Mouse (Mus musculus) CH12F3 (cell line): Measurements from ENCODE around the gene Rbm38.

Experiments
- in situ Hi-C: fragments of 300-500 bp; cut with MboI; formaldehyde crosslinking; loops from 2 replicates; pipeline ENCODE4 v1.14.3; 2020; ENCODE audit warnings: low sequenced_read_pairs

Gene Rbm38

GRCm38 (mm10) chr2:173030591-173031338 is 10.5 kb downstream of the Rbm38 start:
- in situ Hi-C loops, result no loop called here

GRCm38 (mm10) chr2:173033531-173033930 is 13.2 kb downstream of the Rbm38 start:
- in situ Hi-C loops, result no loop called here

GRCm38 (mm10) chr2:173034998-173035397 is 14.7 kb downstream of the Rbm38 start:
- in situ Hi-C loops, result no loop called here

GRCm38 (mm10) chr2:173035653-173036052 is 15.4 kb downstream of the Rbm38 start:
- in situ Hi-C loops, result no loop called here

- in situ Hi-C loops, result no loop called here
These were observed 15.8 kb downstream of the Rbm38 start for GRCm38 (mm10) chr2:173036055-173036454.

DNA sequence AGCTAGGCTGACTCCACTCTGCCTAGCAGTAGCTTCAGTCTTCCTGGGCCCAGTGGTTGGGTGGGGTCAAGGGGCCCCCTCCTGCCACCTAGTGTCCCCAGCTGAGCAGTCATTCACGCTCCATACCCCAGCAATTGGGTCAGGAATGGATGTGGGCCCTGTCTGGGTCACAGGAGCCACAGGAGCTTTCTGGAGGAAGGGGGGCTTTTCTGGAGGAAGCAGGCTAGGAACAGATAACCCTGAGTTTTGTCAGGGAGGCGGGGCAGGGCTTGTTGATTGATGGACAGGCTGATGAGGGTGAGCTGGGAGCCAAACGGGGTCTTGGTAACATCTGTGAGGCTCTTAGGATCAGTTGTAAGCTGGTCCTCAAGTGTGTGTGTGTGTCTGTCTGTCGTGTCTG is 16.3 kb downstream of the Rbm38 start:
- in situ Hi-C loops, result no loop called here

- in situ Hi-C loops, result no loop called here
These were observed 17.0 kb downstream of the Rbm38 start for GRCm38 (mm10) chr2:173037347-173037746.

- in situ Hi-C loops, result no loop called here
These were observed 17.7 kb downstream of the Rbm38 start for GRCm38 (mm10) chr2:173037827-173038607.

- in situ Hi-C loops, result no loop called here
These were observed 18.7 kb downstream of the Rbm38 start for GRCm38 (mm10) chr2:173039041-173039440.

DNA sequence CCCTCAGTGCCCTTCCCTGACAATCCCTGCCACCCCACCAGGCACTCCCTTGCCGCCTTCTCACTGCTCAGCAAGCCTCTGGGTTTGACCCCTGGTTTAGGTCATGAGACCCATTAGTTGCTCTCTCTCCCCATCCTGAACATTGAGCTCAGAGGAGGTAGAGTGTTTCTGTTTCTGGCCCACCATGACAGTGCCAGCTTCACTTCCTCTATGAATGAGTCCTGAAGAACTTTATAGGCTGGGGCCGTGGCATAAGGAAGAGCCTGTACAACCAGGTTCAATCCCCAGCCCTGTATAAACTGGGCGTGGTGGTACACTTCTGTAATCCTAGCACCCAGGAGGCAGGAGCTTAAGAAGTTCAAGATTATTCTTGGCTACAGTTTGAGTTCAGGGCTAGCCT is 20.5 kb downstream of the Rbm38 start:
- in situ Hi-C loops, result no loop called here

DNA sequence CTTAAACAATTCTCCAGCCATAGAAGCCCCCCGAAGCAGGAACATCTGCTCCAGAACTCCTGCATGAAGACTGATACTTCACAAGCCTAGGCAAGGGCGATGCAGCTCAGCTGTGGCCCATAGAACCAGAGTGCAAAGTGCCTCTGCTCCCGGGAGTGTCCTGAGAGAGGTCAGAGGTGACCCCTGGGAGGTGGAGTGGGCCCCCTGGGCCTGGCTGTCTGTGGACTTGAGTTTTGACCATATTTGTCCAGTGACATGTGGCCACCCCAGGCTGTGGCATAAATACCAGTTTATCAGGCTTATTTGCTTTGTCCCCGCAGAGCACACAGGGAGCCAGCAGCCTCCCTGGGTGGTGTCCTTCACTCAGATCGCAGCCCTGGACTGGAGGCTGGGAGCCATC is 20.9 kb downstream of the Rbm38 start:
- in situ Hi-C loops, result no loop called here

GRCm38 (mm10) chr2:173041893-173042292 is 21.6 kb downstream of the Rbm38 start:
- in situ Hi-C loops, result no loop called here

DNA sequence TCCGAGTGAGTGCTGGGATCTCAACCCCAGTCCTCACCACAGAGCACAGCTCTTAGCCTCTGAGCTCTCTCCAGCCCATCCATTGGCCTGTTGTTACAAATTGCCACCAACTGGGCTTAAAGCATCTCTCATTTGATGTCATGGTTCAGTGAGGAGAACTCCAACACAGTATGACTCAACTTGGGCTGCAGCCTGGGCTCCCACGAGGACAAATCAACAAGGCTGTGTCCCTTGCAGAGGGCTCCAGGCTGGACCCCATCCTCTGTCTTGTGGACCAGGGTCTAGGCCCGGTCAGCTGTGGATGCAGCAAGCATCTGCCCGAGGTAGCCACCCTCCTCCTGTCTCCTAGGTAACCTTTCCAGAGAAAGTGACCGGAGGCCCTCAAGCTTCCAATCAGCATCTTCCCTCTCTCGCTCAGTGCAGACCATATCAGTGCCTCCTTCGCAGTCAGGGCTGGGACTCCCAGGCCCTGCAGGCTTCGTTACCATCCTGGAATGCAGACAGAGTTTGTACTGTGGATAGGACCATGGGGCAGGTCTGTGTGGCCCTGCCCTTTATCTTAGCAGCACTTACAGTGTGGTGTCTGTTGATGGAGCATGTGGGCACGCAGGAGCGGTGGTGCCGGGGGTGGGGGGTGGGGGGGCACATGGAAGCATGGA is 22.3 kb downstream of the Rbm38 start:
- in situ Hi-C loops, result no loop called here

DNA sequence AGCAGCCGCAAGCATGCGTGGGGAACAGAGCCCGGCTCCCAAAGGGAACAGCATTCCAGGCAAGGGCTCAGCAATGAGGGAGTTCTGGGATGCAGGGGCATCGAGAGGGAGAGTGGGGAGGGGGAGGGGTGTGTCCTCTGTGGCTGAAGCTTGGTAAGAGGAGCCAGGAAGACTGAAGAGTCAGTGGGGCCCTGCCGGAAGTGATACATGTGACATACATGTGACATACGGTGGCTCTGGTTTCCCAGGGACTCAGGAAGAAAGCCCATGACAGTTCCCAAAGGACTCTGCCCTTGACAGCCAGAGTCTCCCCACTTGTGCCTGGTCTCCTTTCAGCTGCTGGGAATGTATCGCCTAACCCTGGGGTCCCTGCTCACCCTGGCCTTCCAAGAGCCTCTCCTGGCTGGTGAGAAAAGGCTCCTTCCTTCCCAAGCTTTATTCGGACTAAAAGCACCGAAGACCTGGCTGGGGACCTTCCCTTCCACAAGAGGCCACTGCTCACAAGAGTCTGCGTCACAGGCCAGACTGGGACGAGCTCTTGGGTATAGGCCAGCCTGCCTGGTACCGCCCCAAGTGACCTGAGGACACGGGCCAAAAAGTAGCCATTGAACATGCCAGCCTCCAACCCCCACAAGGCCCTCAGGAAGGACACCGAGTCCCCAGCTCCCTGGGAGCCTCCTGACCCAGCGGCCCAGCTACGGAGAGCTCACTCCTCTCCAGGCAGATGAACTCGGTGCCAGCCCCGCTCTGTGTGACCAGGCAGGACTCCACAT is 24.1 kb downstream of the Rbm38 start:
- in situ Hi-C loops, result no loop called here

- in situ Hi-C loops, result no loop called here
These were observed 26.4 kb downstream of the Rbm38 start for GRCm38 (mm10) chr2:173046582-173047297.

- in situ Hi-C loops, result no loop called here
These were observed 27.2 kb downstream of the Rbm38 start for GRCm38 (mm10) chr2:173047471-173047870.

DNA sequence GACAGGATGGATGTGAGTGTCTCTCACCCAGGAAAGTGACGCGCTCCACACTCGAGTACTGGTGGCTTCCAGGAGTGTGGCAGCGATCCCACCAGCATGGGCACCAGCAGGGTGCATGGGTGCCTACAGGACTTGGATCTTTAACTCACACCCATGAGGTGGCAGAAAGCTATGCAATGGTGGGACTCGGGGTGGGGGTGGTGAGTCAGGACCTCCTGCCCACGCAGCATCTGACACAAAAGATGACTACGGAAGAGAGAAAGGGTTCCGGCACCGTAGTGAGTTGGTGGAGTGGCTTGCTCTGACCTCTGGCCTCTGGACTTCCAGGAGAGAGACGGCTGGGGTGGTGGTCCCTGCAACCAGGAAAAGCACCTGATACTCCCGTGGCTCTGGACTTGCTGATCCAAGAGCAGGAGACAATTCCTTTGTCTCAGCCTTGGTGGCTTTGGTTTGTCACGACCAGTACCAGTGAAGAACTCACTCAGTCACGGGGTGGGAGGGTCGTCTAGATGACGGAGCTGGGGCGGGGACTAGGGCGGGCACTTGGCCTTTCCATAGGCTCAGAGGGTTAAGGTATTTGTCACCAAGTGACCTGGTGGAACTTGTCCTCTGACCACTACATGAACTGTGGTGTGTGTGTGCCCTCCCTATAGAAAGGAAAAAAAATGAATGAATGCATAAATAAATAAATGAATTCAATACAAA is 27.9 kb downstream of the Rbm38 start:
- in situ Hi-C loops, result no loop called here

DNA sequence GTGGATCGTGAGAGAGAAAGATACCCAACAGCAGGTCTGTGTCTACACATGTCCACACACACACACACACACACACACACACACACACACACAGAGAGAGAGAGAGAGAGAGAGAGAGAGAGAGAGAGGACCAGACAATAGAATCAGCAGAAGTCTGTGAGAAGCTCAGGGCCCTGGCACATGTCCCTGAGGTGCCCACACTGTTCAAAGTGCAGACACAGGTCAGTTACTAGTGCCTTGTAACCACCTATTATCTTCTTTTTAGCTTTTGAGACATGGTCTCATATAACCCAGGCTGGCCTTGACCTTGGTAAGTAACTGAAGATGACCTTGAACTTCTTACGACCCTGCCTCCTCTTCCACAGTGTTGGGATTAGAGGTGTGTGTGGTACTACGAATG is 28.9 kb downstream of the Rbm38 start:
- in situ Hi-C loops, result no loop called here

DNA sequence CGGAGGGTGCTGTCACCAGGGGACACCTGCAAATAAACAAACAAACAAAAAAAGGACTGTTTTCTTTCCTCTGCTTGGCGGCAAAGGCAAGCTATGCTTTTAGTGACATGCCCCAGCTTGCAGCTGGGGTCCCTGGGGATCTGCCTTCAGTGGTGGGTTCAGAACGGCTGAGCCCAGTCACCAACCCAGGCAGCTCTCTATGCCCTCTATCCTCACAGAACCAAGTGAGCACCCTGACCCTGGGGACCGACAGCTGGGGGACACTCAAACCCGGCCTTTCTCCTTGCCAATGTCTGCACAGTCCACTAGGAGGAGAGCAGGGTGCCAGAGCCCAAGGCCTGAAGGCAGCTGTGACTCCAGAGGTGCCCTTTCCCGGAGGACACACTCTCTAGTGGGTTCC is 29.5 kb downstream of the Rbm38 start:
- in situ Hi-C loops, result no loop called here
